Mouse (Mus musculus): ENCODE data around the gene Papola.

GRCm38 (mm10) chr12:105789885-105790284, 5.4 kb downstream of the Papola start:
- no peak for TF ChIP-seq CTCF (IDR thresholded peaks at IDR 0.05; ENCODE audit: low read depth)
- no peak for TF ChIP-seq EP300 (optimal IDR thresholded peaks at IDR 0.05)
